ENCODE assay signal across 16 mouse cellular contexts in genomic region chr14:107068592-107068991, GRCm38 (mm10).
"Had no signal": no experiment of that assay in that cellular context is flagged by ENCODE, and none has a peak within 500 bp of the region (broad histone marks: within the 10 kb centered on the region; RNA-seq: fewer than 3 reads in every experiment).

No protein-coding gene starts in this region.

- H3K36me3 ChIP-seq: neural tube, embryonic 13.5 days; neural tube, embryonic 15.5 days; stomach, embryonic 15.5 days had no signal

- H3K9ac ChIP-seq: neural tube, embryonic 13.5 days; neural tube, embryonic 15.5 days; stomach, embryonic 15.5 days had no signal

- H3K4me3 ChIP-seq: neural tube, embryonic 13.5 days; neural tube, embryonic 15.5 days; stomach, embryonic 15.5 days had no signal

- H3K9me3 ChIP-seq: neural tube, embryonic 13.5 days; neural tube, embryonic 15.5 days; stomach, embryonic 15.5 days had no signal

- DNase-seq: retina, postnatal 1 day; right cerebral cortex, adult 18-20 months; right cerebral cortex, postnatal 14 days; right cerebral cortex, postnatal 25 days; right cerebral cortex, postnatal 4 days; spleen, adult 18-20 months; thymus, adult 18-20 months; thymus, adult 2 months; thymus, postnatal 14 days; thymus, postnatal 25 days; thymus, postnatal 36 days; thymus, postnatal 4 days had no signal

- H3K4me2 ChIP-seq: neural tube, embryonic 13.5 days; neural tube, embryonic 15.5 days; stomach, embryonic 15.5 days had no signal

- H3K27ac ChIP-seq: neural tube, embryonic 13.5 days; neural tube, embryonic 15.5 days; stomach, embryonic 15.5 days; stomach, postnatal 0 days had no signal

- H3K27me3 ChIP-seq: neural tube, embryonic 13.5 days; neural tube, embryonic 15.5 days; stomach, embryonic 15.5 days had no signal

- H3K4me1 ChIP-seq: neural tube, embryonic 13.5 days; neural tube, embryonic 15.5 days; stomach, embryonic 15.5 days had no signal
